Mouse (Mus musculus): ENCODE measurements around the gene Xpc. TPM values are rescaled to one million over a fixed set of nuclear protein-coding genes. Genes with fewer than 3 reads are reported as not detected.

Xpc gene
- polyA plus RNA-seq, 1 experiment = 17.7 TPM

GRCm38 (mm10) chr6:91549621-91550020 lies 33.9 kb upstream of the Xpc start:
- DNase-seq = no peak
- no peak overlapping the region for H3K27ac ChIP-seq (ENCODE audit: insufficient read depth, low read depth, low read length)
- WGBS = 59% methylated on average over 5 of the region's 5 CpGs
- no peak for TF ChIP-seq POLR2A (IDR thresholded peaks at IDR 0.05; ENCODE audit: low read depth, low read length)
- TF ChIP-seq CTCF (conservative IDR thresholded peaks at IDR 0.05; ENCODE audit: insufficient read depth, insufficient read length, low read depth, low read length) = no peak
- no peaks in the 10 kb centered on the region for H3K27me3 ChIP-seq (replicated peaks; ENCODE audit: control insufficient read depth, insufficient read depth, low read length)
- no peaks in the 10 kb centered on the region for H3K4me1 ChIP-seq (ENCODE audit: control insufficient read depth, insufficient read depth, low read length)
- no peak overlapping the region for H3K4me3 ChIP-seq (ENCODE audit: insufficient read depth, low read depth, low read length)
- H3K36me3 ChIP-seq (ENCODE audit: control insufficient read depth, insufficient read depth, low read length) = no peaks in the 10 kb centered on the region

GRCm38 (mm10) chr6:91547313-91547712 lies 31.6 kb upstream of the Xpc start:
- TF ChIP-seq POLR2A (IDR thresholded peaks at IDR 0.05; ENCODE audit: low read depth, low read length) = no peak
- TF ChIP-seq CTCF (conservative IDR thresholded peaks at IDR 0.05; ENCODE audit: insufficient read depth, insufficient read length, low read depth, low read length) = no peak
- Histone ChIP-seq H3K36me3 (ENCODE audit: control insufficient read depth, insufficient read depth, low read length) (no peaks in the 10 kb centered on the region), H3K27me3 (replicated peaks; ENCODE audit: control insufficient read depth, insufficient read depth, low read length) (no peaks in the 10 kb centered on the region), H3K4me3 (ENCODE audit: insufficient read depth, low read depth, low read length) (no peak overlapping the region), H3K27ac (ENCODE audit: insufficient read depth, low read depth, low read length) (no peak overlapping the region), H3K4me1 (ENCODE audit: control insufficient read depth, insufficient read depth, low read length) (no peaks in the 10 kb centered on the region)
- no peak for DNase-seq
- WGBS = 59% methylated on average over 1 of the region's 1 CpGs

GRCm38 (mm10) chr6:91546241-91546884 lies 30.7 kb upstream of the Xpc start:
- TF ChIP-seq POLR2A (IDR thresholded peaks at IDR 0.05; ENCODE audit: low read depth, low read length) (no peak), CTCF (conservative IDR thresholded peaks at IDR 0.05; ENCODE audit: insufficient read depth, insufficient read length, low read depth, low read length) (no peak)
- Histone ChIP-seq H3K27ac (ENCODE audit: insufficient read depth, low read depth, low read length) (no peak overlapping the region; the same call in 1 of the 2 replicates), H3K4me1 (ENCODE audit: control insufficient read depth, insufficient read depth, low read length) (no peaks in the 10 kb centered on the region), H3K36me3 (ENCODE audit: control insufficient read depth, insufficient read depth, low read length) (no peaks in the 10 kb centered on the region), H3K4me3 (ENCODE audit: insufficient read depth, low read depth, low read length) (no peak overlapping the region), H3K27me3 (replicated peaks; ENCODE audit: control insufficient read depth, insufficient read depth, low read length) (no peaks in the 10 kb centered on the region)
- DNase-seq = no peak
- 30% methylated on average over 9 of the region's 9 CpGs for WGBS

- no peak for DNase-seq
These were observed 27.4 kb upstream of the Xpc start for GRCm38 (mm10) chr6:91543056-91543455.

GRCm38 (mm10) chr6:91541276-91541675 lies 25.6 kb upstream of the Xpc start:
- Histone ChIP-seq H3K27me3 (replicated peaks; ENCODE audit: control insufficient read depth, insufficient read depth, low read length) (no peaks in the 10 kb centered on the region), H3K4me3 (ENCODE audit: insufficient read depth, low read depth, low read length) (no peak overlapping the region), H3K27ac (ENCODE audit: insufficient read depth, low read depth, low read length) (no peak overlapping the region), H3K4me1 (ENCODE audit: control insufficient read depth, insufficient read depth, low read length) (no peaks in the 10 kb centered on the region; the same call in 1 of the 2 replicates), H3K36me3 (ENCODE audit: control insufficient read depth, insufficient read depth, low read length) (no peaks in the 10 kb centered on the region)
- TF ChIP-seq POLR2A (IDR thresholded peaks at IDR 0.05; ENCODE audit: low read depth, low read length) (no peak), CTCF (conservative IDR thresholded peaks at IDR 0.05; ENCODE audit: insufficient read depth, insufficient read length, low read depth, low read length) (no peak)
- 66% methylated on average over 3 of the region's 3 CpGs for WGBS
- DNase-seq = no peak

More at GRCm38 (mm10) chr6:91543056-91543455, 27.4 kb upstream of the Xpc start:
- Histone ChIP-seq H3K4me3 (ENCODE audit: insufficient read depth, low read depth, low read length) (no peak overlapping the region), H3K27me3 (replicated peaks; ENCODE audit: control insufficient read depth, insufficient read depth, low read length) (no peaks in the 10 kb centered on the region), H3K27ac (ENCODE audit: insufficient read depth, low read depth, low read length) (no peak overlapping the region), H3K36me3 (ENCODE audit: control insufficient read depth, insufficient read depth, low read length) (no peaks in the 10 kb centered on the region), H3K4me1 (ENCODE audit: control insufficient read depth, insufficient read depth, low read length) (no peaks in the 10 kb centered on the region)
- WGBS = 84% methylated on average over 5 of the region's 5 CpGs
- no peak for TF ChIP-seq CTCF (conservative IDR thresholded peaks at IDR 0.05; ENCODE audit: insufficient read depth, insufficient read length, low read depth, low read length)
- no peak for TF ChIP-seq POLR2A (IDR thresholded peaks at IDR 0.05; ENCODE audit: low read depth, low read length)

GRCm38 (mm10) chr6:91536047-91536765 lies 20.5 kb upstream of the Xpc start:
- Histone ChIP-seq H3K4me1 (ENCODE audit: control insufficient read depth, insufficient read depth, low read length) (peaks cover 18% of the 10 kb centered on the region), H3K27ac (ENCODE audit: insufficient read depth, low read depth, low read length) (peak overlapping the region; percentile 72), H3K27me3 (replicated peaks; ENCODE audit: control insufficient read depth, insufficient read depth, low read length) (no peaks in the 10 kb centered on the region), H3K36me3 (ENCODE audit: control insufficient read depth, insufficient read depth, low read length) (no peaks in the 10 kb centered on the region), H3K4me3 (ENCODE audit: insufficient read depth, low read depth, low read length) (no peak overlapping the region)
- 48% methylated on average over 11 of the region's 11 CpGs for WGBS
- DNase-seq = peak; percentile 88
- TF ChIP-seq POLR2A (IDR thresholded peaks at IDR 0.05; ENCODE audit: low read depth, low read length) = no peak

GRCm38 (mm10) chr6:91535231-91535630 lies 19.5 kb upstream of the Xpc start:
- WGBS = 84% methylated on average over 3 of the region's 3 CpGs
- no peak for DNase-seq
- Histone ChIP-seq H3K4me1 (ENCODE audit: control insufficient read depth, insufficient read depth, low read length) (peaks cover 18% of the 10 kb centered on the region), H3K27me3 (replicated peaks; ENCODE audit: control insufficient read depth, insufficient read depth, low read length) (no peaks in the 10 kb centered on the region), H3K27ac (ENCODE audit: insufficient read depth, low read depth, low read length) (peak overlapping the region; percentile 63), H3K4me3 (ENCODE audit: insufficient read depth, low read depth, low read length) (no peak overlapping the region), H3K36me3 (ENCODE audit: control insufficient read depth, insufficient read depth, low read length) (no peaks in the 10 kb centered on the region)
- TF ChIP-seq POLR2A (IDR thresholded peaks at IDR 0.05; ENCODE audit: low read depth, low read length) = no peak
- TF ChIP-seq CTCF (conservative IDR thresholded peaks at IDR 0.05; ENCODE audit: insufficient read depth, insufficient read length, low read depth, low read length) = no peak

All from kidney, adult 2 months (tissue).